Mouse (Mus musculus): ENCODE results near the gene Ccdc63. TPM values are rescaled to one million over a fixed set of nuclear protein-coding genes. Genes with fewer than 3 reads are reported as not detected.

Gene Ccdc63
- total RNA-seq, 1 experiment from 2014 or later, result 0.20 TPM

- peak; percentile 52 to 63; a peak in 2 of 4 replicates for ATAC-seq (replicated peaks in 1 of 2; ENCODE audit: insufficient read depth in 1 of 2, low FRiP score in 2 of 2, low TSS enrichment in 1 of 2, low read depth in 1 of 2, poor library complexity in 2 of 2, severe bottlenecking in 2 of 2)
Observed at GRCm38 (mm10) chr5:122109325-122110060, 31.1 kb downstream of the Ccdc63 start.

GRCm38 (mm10) chr5:122108104-122108503, 32.5 kb downstream of the Ccdc63 start:
- no peak for ATAC-seq (replicated peaks in 1 of 2; ENCODE audit: insufficient read depth in 1 of 2, low FRiP score in 2 of 2, low TSS enrichment in 1 of 2, low read depth in 1 of 2, poor library complexity in 2 of 2, severe bottlenecking in 2 of 2)

GRCm38 (mm10) chr5:122106212-122106611, 34.4 kb downstream of the Ccdc63 start:
- ATAC-seq (replicated peaks in 1 of 2; ENCODE audit: insufficient read depth in 1 of 2, low FRiP score in 2 of 2, low TSS enrichment in 1 of 2, low read depth in 1 of 2, poor library complexity in 2 of 2, severe bottlenecking in 2 of 2), result no peak

- ATAC-seq (replicated peaks in 1 of 2; ENCODE audit: insufficient read depth in 1 of 2, low FRiP score in 2 of 2, low TSS enrichment in 1 of 2, low read depth in 1 of 2, poor library complexity in 2 of 2, severe bottlenecking in 2 of 2), result no peak
Observed at GRCm38 (mm10) chr5:122104981-122105380, 35.6 kb downstream of the Ccdc63 start.

- ATAC-seq (replicated peaks in 1 of 2; ENCODE audit: insufficient read depth in 1 of 2, low FRiP score in 2 of 2, low TSS enrichment in 1 of 2, low read depth in 1 of 2, poor library complexity in 2 of 2, severe bottlenecking in 2 of 2), result peak in 1 of 2 experiments; percentile 47; a peak in 1 of 4 replicates
Observed at GRCm38 (mm10) chr5:122104201-122104600, 36.4 kb downstream of the Ccdc63 start.

- ATAC-seq (replicated peaks in 1 of 2; ENCODE audit: insufficient read depth in 1 of 2, low FRiP score in 2 of 2, low TSS enrichment in 1 of 2, low read depth in 1 of 2, poor library complexity in 2 of 2, severe bottlenecking in 2 of 2), result peak; percentile 50 to 68; a peak in 2 of 4 replicates
Observed at GRCm38 (mm10) chr5:122103075-122103474, 37.5 kb downstream of the Ccdc63 start.

GRCm38 (mm10) chr5:122102476-122103050, 38.1 kb downstream of the Ccdc63 start:
- ATAC-seq (replicated peaks in 1 of 2; ENCODE audit: insufficient read depth in 1 of 2, low FRiP score in 2 of 2, low TSS enrichment in 1 of 2, low read depth in 1 of 2, poor library complexity in 2 of 2, severe bottlenecking in 2 of 2), result no peak

- ATAC-seq (replicated peaks in 1 of 2; ENCODE audit: insufficient read depth in 1 of 2, low FRiP score in 2 of 2, low TSS enrichment in 1 of 2, low read depth in 1 of 2, poor library complexity in 2 of 2, severe bottlenecking in 2 of 2), result no peak
Observed at GRCm38 (mm10) chr5:122094439-122094838, 46.2 kb downstream of the Ccdc63 start.

- ATAC-seq (replicated peaks in 1 of 2; ENCODE audit: insufficient read depth in 1 of 2, low FRiP score in 2 of 2, low TSS enrichment in 1 of 2, low read depth in 1 of 2, poor library complexity in 2 of 2, severe bottlenecking in 2 of 2), result no peak
Observed at GRCm38 (mm10) chr5:122093734-122094133, 46.9 kb downstream of the Ccdc63 start.

GRCm38 (mm10) chr5:122092794-122093193, 47.8 kb downstream of the Ccdc63 start:
- no peak for ATAC-seq (replicated peaks in 1 of 2; ENCODE audit: insufficient read depth in 1 of 2, low FRiP score in 2 of 2, low TSS enrichment in 1 of 2, low read depth in 1 of 2, poor library complexity in 2 of 2, severe bottlenecking in 2 of 2)

GRCm38 (mm10) chr5:122091070-122091469, 49.6 kb downstream of the Ccdc63 start:
- peak; percentile 50 to 68; a peak in 3 of 4 replicates for ATAC-seq (replicated peaks in 1 of 2; ENCODE audit: insufficient read depth in 1 of 2, low FRiP score in 2 of 2, low TSS enrichment in 1 of 2, low read depth in 1 of 2, poor library complexity in 2 of 2, severe bottlenecking in 2 of 2)

GRCm38 (mm10) chr5:122089664-122090063, 51.0 kb downstream of the Ccdc63 start:
- ATAC-seq (replicated peaks in 1 of 2; ENCODE audit: insufficient read depth in 1 of 2, low FRiP score in 2 of 2, low TSS enrichment in 1 of 2, low read depth in 1 of 2, poor library complexity in 2 of 2, severe bottlenecking in 2 of 2), result no peak

- peak; percentile 83 to 85 for ATAC-seq (replicated peaks in 1 of 2; ENCODE audit: insufficient read depth in 1 of 2, low FRiP score in 2 of 2, low TSS enrichment in 1 of 2, low read depth in 1 of 2, poor library complexity in 2 of 2, severe bottlenecking in 2 of 2)
Observed at GRCm38 (mm10) chr5:122088917-122089316, 51.7 kb downstream of the Ccdc63 start.

- no peak for ATAC-seq (replicated peaks in 1 of 2; ENCODE audit: insufficient read depth in 1 of 2, low FRiP score in 2 of 2, low TSS enrichment in 1 of 2, low read depth in 1 of 2, poor library complexity in 2 of 2, severe bottlenecking in 2 of 2)
Observed at GRCm38 (mm10) chr5:122086121-122086520, 54.5 kb downstream of the Ccdc63 start.

GRCm38 (mm10) chr5:122085291-122085690, 55.3 kb downstream of the Ccdc63 start:
- no peak for ATAC-seq (replicated peaks in 1 of 2; ENCODE audit: insufficient read depth in 1 of 2, low FRiP score in 2 of 2, low TSS enrichment in 1 of 2, low read depth in 1 of 2, poor library complexity in 2 of 2, severe bottlenecking in 2 of 2)

- ATAC-seq (replicated peaks in 1 of 2; ENCODE audit: insufficient read depth in 1 of 2, low FRiP score in 2 of 2, low TSS enrichment in 1 of 2, low read depth in 1 of 2, poor library complexity in 2 of 2, severe bottlenecking in 2 of 2), result no peak
Observed at GRCm38 (mm10) chr5:122084470-122084869, 56.2 kb downstream of the Ccdc63 start.

- no peak for ATAC-seq (replicated peaks in 1 of 2; ENCODE audit: insufficient read depth in 1 of 2, low FRiP score in 2 of 2, low TSS enrichment in 1 of 2, low read depth in 1 of 2, poor library complexity in 2 of 2, severe bottlenecking in 2 of 2)
Observed at GRCm38 (mm10) chr5:122083282-122083681, 57.3 kb downstream of the Ccdc63 start.

GRCm38 (mm10) chr5:122081471-122081870, 59.2 kb downstream of the Ccdc63 start:
- no peak for ATAC-seq (replicated peaks in 1 of 2; ENCODE audit: insufficient read depth in 1 of 2, low FRiP score in 2 of 2, low TSS enrichment in 1 of 2, low read depth in 1 of 2, poor library complexity in 2 of 2, severe bottlenecking in 2 of 2)

GRCm38 (mm10) chr5:122080930-122081329, 59.7 kb downstream of the Ccdc63 start:
- no peak for ATAC-seq (replicated peaks in 1 of 2; ENCODE audit: insufficient read depth in 1 of 2, low FRiP score in 2 of 2, low TSS enrichment in 1 of 2, low read depth in 1 of 2, poor library complexity in 2 of 2, severe bottlenecking in 2 of 2)
